Mouse (Mus musculus) adipose tissue, adult 10 weeks (tissue): ENCODE data around the gene Gm20489. TPM values are rescaled to one million over a fixed set of nuclear protein-coding genes. Genes with fewer than 3 reads are reported as not detected.

Experiments used
- polyA plus RNA-seq: library from polyadenylated mRNA; stranded (reverse); fragments of 350-450 nt; fragmentation: Illumina TruSeq; extraction: RNeasy Lipid Tissue Mini Kit (QIAGEN cat#74804); gene quantifications from one replicate; pipeline ENCODE4 v1.2.3, GENCODE M21; 2014; ENCODE audit warnings: low read depth, low replicate concordance

The Gm20489 gene
- polyA plus RNA-seq: not detected

GRCm38 (mm10) chrX:101268755-101269124, at the start of gene Gm20489:
TSS of gene Gm20489 (minus strand) at chrX:101269023.

GRCm38 (mm10) chrX:101299055-101299454, 30.2 kb upstream of the Gm20489 start, which contains the start of gene Nlgn3:
TSS of gene Nlgn3 (plus strand) at chrX:101299168.

GRCm38 (mm10) chrX:101273875-101274738, 5.3 kb upstream of the Gm20489 start, which contains the start of gene Med12:
TSS of gene Med12 (plus strand) at chrX:101274030.

GRCm38 (mm10) chrX:101268025-101268754, 633 bp downstream of the Gm20489 start, which contains the start of gene Il2rg:
TSS of gene Il2rg (minus strand) at chrX:101268255.

GRCm38 (mm10) chrX:101263892-101264291, 4.9 kb downstream of the Gm20489 start, which contains the start of gene Gm614:
TSS of gene Gm614 (minus strand) at chrX:101263992.

GRCm38 (mm10) chrX:101253952-101254729, 14.7 kb downstream of the Gm20489 start, which contains the start of gene Foxo4:
TSS of gene Foxo4 (plus strand) at chrX:101254528.

GRCm38 (mm10) chrX:101221834-101222795, 46.7 kb downstream of the Gm20489 start, which contains the start of gene Snx12:
TSS of gene Snx12 (minus strand) at chrX:101222563.

Other genes starting within 250 kb of the Gm20489 start
- gene Tex11, start 209.4 kb downstream of the Gm20489 start, polyA plus RNA-seq: 0.15 TPM
- gene Slc7a3, start 183.0 kb downstream of the Gm20489 start, polyA plus RNA-seq: 1.1 TPM
- gene Snx12, start 46.5 kb downstream of the Gm20489 start, polyA plus RNA-seq: 45.4 TPM
- gene Foxo4, start 14.5 kb downstream of the Gm20489 start, polyA plus RNA-seq: 27.3 TPM
- 8.2 TPM for gene Gm614, start 5.0 kb downstream of the Gm20489 start, polyA plus RNA-seq
- 9.5 TPM for gene Il2rg, start 768 bp downstream of the Gm20489 start, polyA plus RNA-seq
- 53.8 TPM for gene Med12, start 5.0 kb upstream of the Gm20489 start, polyA plus RNA-seq
- gene Nlgn3, start 30.1 kb upstream of the Gm20489 start, polyA plus RNA-seq: 0.05 TPM
- 18.5 TPM for gene Gjb1, start 107.4 kb upstream of the Gm20489 start, polyA plus RNA-seq
- gene Zmym3, start 151.8 kb upstream of the Gm20489 start, polyA plus RNA-seq: 50.3 TPM
- gene Nono, start 160.3 kb upstream of the Gm20489 start, polyA plus RNA-seq: 172 TPM
- 0.56 TPM for gene Itgb1bp2, start 180.1 kb upstream of the Gm20489 start, polyA plus RNA-seq